In the genomic region with DNA sequence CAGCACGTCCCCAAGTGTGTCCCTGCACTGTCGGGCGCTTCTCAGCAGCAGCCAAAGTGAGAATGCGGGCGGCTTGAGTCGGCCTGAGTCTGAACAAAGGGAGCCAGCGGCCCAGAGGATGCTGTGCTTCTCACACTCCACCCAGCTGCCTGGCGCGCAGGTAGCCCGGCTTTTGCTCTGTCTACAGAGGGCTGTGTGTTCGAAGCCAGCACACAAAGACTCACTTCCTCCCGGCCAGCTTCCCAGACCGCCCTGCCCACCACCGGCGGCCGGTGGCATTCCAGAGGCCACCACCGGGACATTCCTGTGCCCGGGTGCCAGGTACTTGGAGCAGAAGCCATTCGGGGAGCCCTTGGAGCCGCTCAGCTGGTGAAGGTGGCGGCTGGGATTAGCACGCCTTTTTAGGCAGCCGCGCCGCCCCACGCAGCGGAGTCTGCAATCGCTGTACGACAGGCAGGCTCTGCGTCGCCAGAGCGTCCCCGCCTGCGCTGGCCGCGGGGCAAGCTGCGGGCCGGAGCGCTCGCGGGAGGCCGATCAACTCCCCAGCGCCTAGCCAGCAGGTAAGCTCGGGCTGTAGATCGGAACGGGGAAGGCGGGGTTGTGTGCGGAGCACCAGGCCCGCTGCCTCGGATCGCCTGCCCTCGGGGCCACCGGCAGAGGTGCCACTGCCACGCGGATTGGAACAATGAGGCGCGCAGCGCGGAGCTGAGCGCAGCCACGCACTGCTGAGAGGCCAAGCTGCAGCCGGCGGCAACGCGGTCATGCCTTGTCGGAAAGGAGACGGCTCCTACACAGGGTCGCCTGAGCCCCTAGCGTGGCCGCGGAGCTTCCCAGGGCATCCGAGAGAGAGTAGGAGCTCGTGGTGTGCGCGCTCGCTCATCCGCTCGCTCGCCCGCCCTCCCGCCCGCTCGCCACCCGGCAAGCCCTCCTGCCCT, we compare ENCODE assay signal across 9 mouse cellular contexts. TPM values are rescaled to one million over a fixed set of nuclear protein-coding genes. Genes with fewer than 3 reads are reported as not detected.
A peak's percentile ranks its signal among the peaks of the same experiment; 100 is the strongest.
DNase-seq lines count a peak whose midpoint lies in the region; ATAC-seq and TF ChIP-seq lines count a peak whose summit lies in the region.
"Had no signal": no experiment of that assay in that cellular context is flagged by ENCODE, and none has a peak within 500 bp of the region (broad histone marks: within the 10 kb centered on the region; RNA-seq: fewer than 3 reads in every experiment).

A gene (plus strand): TSS at position 133 of the 935 bp plus-strand sequence.

- peak; percentile 13 for DNase-seq in kidney, postnatal 0 days (ENCODE audit: low spot score)
- DNase-seq in kidney, adult 9 months, result no peak
- DNase-seq in brain, embryonic 18.5 days (ENCODE audit: low read depth, low spot score), result peak; percentile 57
- DNase-seq in forelimb bud, embryonic 11.5 days (ENCODE audit: low read depth, low spot score), result peak; percentile 57
- peak; percentile 62 to 71 for DNase-seq in layer of hippocampus, postnatal 10 days (ENCODE audit: low spot score in 2 of 2)
- peak; percentile 74 for DNase-seq in mesoderm, embryonic 11.5 days (ENCODE audit: low read depth, low spot score)
- no peak for DNase-seq in spleen, adult 18-20 months

- WGBS in kidney, postnatal 0 days, result under 1% methylated on average over 84 of the region's 84 CpGs
- WGBS in stomach, embryonic 16.5 days, result 2% methylated on average over 84 of the region's 84 CpGs

- H3K4me3 ChIP-seq in kidney, postnatal 0 days (replicated peaks; ENCODE audit: low read depth, low read length), result peak within 1 kb of the TSS; percentile 46
- H3K4me3 ChIP-seq in stomach, embryonic 16.5 days (replicated peaks; ENCODE audit: low read length), result peak within 1 kb of the TSS; percentile 60
- H3K4me3 ChIP-seq: myocyte had no signal

- H3K27ac ChIP-seq in kidney, postnatal 0 days, result no peak within 1 kb of the TSS
- H3K27ac ChIP-seq in stomach, embryonic 16.5 days (ENCODE audit: low read length), result no peak within 1 kb of the TSS

- peak within 1 kb of the TSS; percentile 95 for H3K4me2 ChIP-seq in kidney, postnatal 0 days (ENCODE audit: low read length)
- peak within 1 kb of the TSS; percentile 89 for H3K4me2 ChIP-seq in stomach, embryonic 16.5 days (ENCODE audit: low read depth, low read length)

- peaks cover 6% of the 10 kb centered on the region; the same call in 1 of the 2 replicates for H3K4me1 ChIP-seq in kidney, postnatal 0 days (replicated peaks; ENCODE audit: insufficient read depth, low read length)
- H3K4me1 ChIP-seq in stomach, embryonic 16.5 days (ENCODE audit: control insufficient read depth, insufficient read depth, low read length), result peaks cover 5% of the 10 kb centered on the region; the same call in 1 of the 2 replicates

- peak; percentile 89 for ATAC-seq in kidney, postnatal 0 days (replicated peaks; ENCODE audit: low FRiP score, low read depth)
- ATAC-seq in stomach, embryonic 16.5 days (ENCODE audit: insufficient read depth, low FRiP score), result peak; percentile 86

- peaks cover 19% of the 10 kb centered on the region for H3K27me3 ChIP-seq in kidney, postnatal 0 days (ENCODE audit: insufficient read depth, low read length)
- H3K27me3 ChIP-seq in stomach, embryonic 16.5 days (ENCODE audit: control insufficient read depth, insufficient read depth, low read length), result peaks cover 19% of the 10 kb centered on the region

- no peaks in the 10 kb centered on the region for H3K36me3 ChIP-seq in kidney, postnatal 0 days (ENCODE audit: insufficient read depth, low read length)
- H3K36me3 ChIP-seq in stomach, embryonic 16.5 days (ENCODE audit: control insufficient read depth, insufficient read depth, low read length), result no peaks in the 10 kb centered on the region

- TF ChIP-seq CTCF in kidney, postnatal 0 days (IDR thresholded peaks at IDR 0.05; ENCODE audit: low read depth), result no peak

- no peaks in the 10 kb centered on the region for H3K9me3 ChIP-seq in kidney, postnatal 0 days (replicated peaks; ENCODE audit: low read length)
- H3K9me3 ChIP-seq in stomach, embryonic 16.5 days (replicated peaks; ENCODE audit: control insufficient read depth, low read length), result no peaks in the 10 kb centered on the region

- peak within 1 kb of the TSS; percentile 49; the same call in 1 of the 2 replicates for H3K9ac ChIP-seq in kidney, postnatal 0 days (ENCODE audit: low read depth, low read length)
- H3K9ac ChIP-seq in stomach, embryonic 16.5 days (ENCODE audit: low read length), result peak within 1 kb of the TSS; percentile 73

RNA-seq across cellular contexts. Expression of the gene that starts here (rescaled TPM):
- 0.28 and 0.50 TPM in 2 replicates for polyA plus RNA-seq in kidney, postnatal 0 days (2015; fragmentation: Nextera tagmentation; extraction: Ambion mirVana)
- 10 to 100 TPM; 31.2 to 32.0 TPM for total RNA-seq in layer of hippocampus, postnatal 10 days (2021)
- 1.9 and 2.2 TPM in 2 replicates for polyA plus RNA-seq in stomach, embryonic 16.5 days (2015; fragmentation: Nextera tagmentation; extraction: Ambion mirVana)
- polyA plus RNA-seq: myocyte had no signal

Comparison
In these comparisons a context has a peak if more than half of its experiments do, and no peak if none do; other contexts are left out.
1. Peak in DNase-seq, ATAC-seq, H3K4me3 ChIP-seq, H3K9ac ChIP-seq and H3K4me2 ChIP-seq in kidney, postnatal 0 days; RNA of the gene not detected or under 1 TPM.
2. DNase-seq: peak in brain, embryonic 18.5 days (single experiment), forelimb bud, embryonic 11.5 days (single experiment), layer of hippocampus, postnatal 10 days (2 of 2) and mesoderm, embryonic 11.5 days (single experiment); none in kidney, adult 9 months (single experiment) and spleen, adult 18-20 months (0 of 2).